Mouse (Mus musculus): ENCODE results near the gene Gm9837. TPM values are rescaled to one million over a fixed set of nuclear protein-coding genes. Genes with fewer than 3 reads are reported as not detected.

The Gm9837 gene
- polyA plus RNA-seq (2015; fragmentation: Nextera tagmentation; extraction: Ambion mirVana) = not detected in 2 replicates

- H3K27me3 ChIP-seq = peaks cover 69% of the 10 kb centered on the region
- 4% methylated on average over 29 of the region's 29 CpGs for whole genome bisulfite sequencing
- no peaks in the 10 kb centered on the region for H3K9me3 ChIP-seq (replicated peaks)
These were observed at the start of gene Gm9837 for GRCm38 (mm10) chr11:53469968-53470695. Gm9837 (minus strand) TSS chr11:53470479.

DNA sequence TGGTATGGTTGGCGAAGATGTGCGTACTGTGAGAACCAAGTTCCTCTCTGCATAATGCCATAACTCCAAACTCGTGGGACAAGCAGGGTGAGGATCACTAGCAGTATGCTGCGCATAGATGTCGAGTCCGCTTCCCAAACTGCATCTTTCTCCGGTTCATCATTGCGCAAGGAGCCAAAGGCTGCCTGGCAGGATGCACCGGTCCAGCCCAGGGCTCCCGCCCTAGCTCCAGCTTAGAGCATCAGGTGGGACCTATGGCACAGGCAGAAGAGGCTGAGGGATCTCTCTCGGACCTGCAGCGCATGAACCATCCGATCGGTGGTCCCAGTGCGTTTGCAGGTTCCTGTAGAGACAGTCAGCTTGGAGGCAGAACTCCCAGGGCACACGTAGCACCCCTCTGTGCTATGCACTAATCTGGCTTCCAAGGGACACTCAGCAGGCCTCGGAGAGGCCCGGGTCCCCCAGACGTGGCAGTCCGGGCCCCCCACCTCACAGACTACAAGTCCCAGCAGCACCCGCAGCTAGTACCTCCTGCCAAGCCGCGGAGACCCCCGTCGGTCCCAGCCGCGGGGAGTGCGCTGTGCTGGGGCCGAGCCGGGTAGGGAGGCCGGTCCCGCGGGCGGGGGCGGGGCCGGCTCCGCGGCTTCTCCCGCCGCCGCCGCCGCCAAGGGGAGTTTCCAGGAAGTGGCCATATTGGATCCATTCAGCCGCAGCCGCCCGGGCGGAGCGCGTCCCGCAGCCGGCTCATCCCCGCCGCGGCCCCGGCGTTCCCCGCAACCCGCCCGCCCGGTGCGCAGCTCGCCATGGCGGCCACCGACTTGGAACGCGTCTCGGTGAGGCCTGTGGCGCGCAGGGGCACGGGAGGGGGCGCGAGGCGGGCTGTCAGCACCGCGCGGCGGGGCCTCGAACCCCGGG, 49.2 kb upstream of the Gm9837 start, which contains the start of gene Sept8:
TSS of gene Sept8 (plus strand) at position 51 of the 915 bp plus-strand sequence.
- Histone ChIP-seq H3K4me3 (peak within 1 kb of the TSS; percentile 86), H3K36me3 (no peaks in the 10 kb centered on the region), H3K27me3 (no peaks in the 10 kb centered on the region), H3K4me2 (peak within 1 kb of the TSS; percentile 74), H3K9ac (peak within 1 kb of the TSS; percentile 81), H3K9me3 (replicated peaks) (no peaks in the 10 kb centered on the region), H3K27ac (peak within 1 kb of the TSS; percentile 82), H3K4me1 (replicated peaks) (peaks cover 49% of the 10 kb centered on the region)
- WGBS = 5% methylated on average over 79 of the region's 79 CpGs
- peak; percentile 67 for ATAC-seq (replicated peaks; ENCODE audit: insufficient number of reproducible peaks, insufficient read depth, low FRiP score, low read depth)

More at GRCm38 (mm10) chr11:53469968-53470695, at the start of gene Gm9837:
- Histone ChIP-seq H3K4me2 (peak within 1 kb of the TSS; percentile 56), H3K4me1 (replicated peaks) (peaks cover 25% of the 10 kb centered on the region), H3K4me3 (peak within 1 kb of the TSS; percentile 28), H3K9ac (peak within 1 kb of the TSS; percentile 28; the same call in 1 of the 2 replicates), H3K27ac (no peak within 1 kb of the TSS), H3K36me3 (no peaks in the 10 kb centered on the region)
- peak; percentile 70 for ATAC-seq (replicated peaks; ENCODE audit: insufficient number of reproducible peaks, insufficient read depth, low FRiP score, low read depth)

DNA sequence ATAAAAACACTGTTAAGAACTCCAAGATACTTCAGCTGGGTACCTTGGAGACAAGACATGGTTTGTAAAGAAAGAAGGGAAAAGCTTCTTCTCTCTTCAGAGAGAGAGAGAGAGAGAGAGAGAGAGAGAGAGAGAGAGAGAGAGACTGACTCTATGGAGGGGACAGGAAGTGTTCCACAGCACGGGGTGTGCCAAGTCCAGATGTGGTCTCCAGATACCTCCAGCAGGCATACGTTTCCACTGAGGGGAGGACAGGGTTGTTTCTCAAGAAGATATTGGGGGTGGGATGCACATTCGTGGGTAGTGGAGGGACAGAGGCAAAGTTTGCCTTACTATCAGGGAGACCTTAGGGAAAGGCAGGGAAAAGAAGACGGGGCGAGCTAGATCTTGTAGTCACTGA, 48.5 kb upstream of the Gm9837 start:
- 56% methylated on average over 5 of the region's 5 CpGs for WGBS
- Histone ChIP-seq H3K4me1 (replicated peaks) (peaks cover 47% of the 10 kb centered on the region), H3K4me3 (no peak overlapping the region), H3K9me3 (replicated peaks) (no peaks in the 10 kb centered on the region), H3K9ac (no peak overlapping the region), H3K36me3 (no peaks in the 10 kb centered on the region), H3K27ac (no peak overlapping the region), H3K27me3 (no peaks in the 10 kb centered on the region), H3K4me2 (0 out of 2 replicates have a peak overlapping the region, but pooled peaks have one; percentile 74)
- ATAC-seq (replicated peaks; ENCODE audit: insufficient number of reproducible peaks, insufficient read depth, low FRiP score, low read depth) = no peak

GRCm38 (mm10) chr11:53516775-53517627, 46.7 kb upstream of the Gm9837 start:
- H3K9ac ChIP-seq = no peak overlapping the region
- WGBS = 48% methylated on average over 8 of the region's 8 CpGs
- H3K4me1 ChIP-seq (replicated peaks) = peaks cover 29% of the 10 kb centered on the region
- no peak overlapping the region for H3K4me2 ChIP-seq
- no peak overlapping the region for H3K4me3 ChIP-seq
- no peak for ATAC-seq (replicated peaks; ENCODE audit: insufficient number of reproducible peaks, insufficient read depth, low FRiP score, low read depth)
- no peak overlapping the region for H3K27ac ChIP-seq
- no peaks in the 10 kb centered on the region for H3K36me3 ChIP-seq
- H3K27me3 ChIP-seq = no peaks in the 10 kb centered on the region
- no peaks in the 10 kb centered on the region for H3K9me3 ChIP-seq (replicated peaks)

DNA sequence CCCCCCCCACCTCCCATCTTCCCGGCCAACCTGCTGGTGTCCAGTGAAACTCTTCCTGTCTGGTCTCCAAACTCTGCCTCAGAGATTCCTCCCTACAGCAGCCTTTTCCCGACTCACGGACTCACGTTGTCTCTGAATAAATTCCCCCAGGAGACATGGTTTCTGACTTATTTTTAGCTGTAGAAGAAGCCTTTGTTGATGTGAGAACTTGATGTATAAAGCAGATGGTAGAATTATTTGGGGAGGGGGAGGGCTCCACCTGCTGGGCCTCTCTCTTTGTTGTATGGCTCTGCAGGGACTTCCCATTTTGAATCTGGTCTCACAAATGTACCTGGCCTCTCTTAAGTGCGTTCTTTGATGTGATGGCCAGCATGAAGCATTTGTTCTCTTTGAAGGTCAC, 40.1 kb upstream of the Gm9837 start:
- Histone ChIP-seq H3K9me3 (replicated peaks) (no peaks in the 10 kb centered on the region), H3K9ac (no peak overlapping the region), H3K4me2 (no peak overlapping the region), H3K4me3 (no peak overlapping the region), H3K27me3 (no peaks in the 10 kb centered on the region), H3K36me3 (no peaks in the 10 kb centered on the region), H3K27ac (no peak overlapping the region), H3K4me1 (replicated peaks) (no peaks in the 10 kb centered on the region; the same call in 1 of the 2 replicates)
- 29% methylated on average over 5 of the region's 5 CpGs for WGBS
- no peak for ATAC-seq (replicated peaks; ENCODE audit: insufficient number of reproducible peaks, insufficient read depth, low FRiP score, low read depth)

DNA sequence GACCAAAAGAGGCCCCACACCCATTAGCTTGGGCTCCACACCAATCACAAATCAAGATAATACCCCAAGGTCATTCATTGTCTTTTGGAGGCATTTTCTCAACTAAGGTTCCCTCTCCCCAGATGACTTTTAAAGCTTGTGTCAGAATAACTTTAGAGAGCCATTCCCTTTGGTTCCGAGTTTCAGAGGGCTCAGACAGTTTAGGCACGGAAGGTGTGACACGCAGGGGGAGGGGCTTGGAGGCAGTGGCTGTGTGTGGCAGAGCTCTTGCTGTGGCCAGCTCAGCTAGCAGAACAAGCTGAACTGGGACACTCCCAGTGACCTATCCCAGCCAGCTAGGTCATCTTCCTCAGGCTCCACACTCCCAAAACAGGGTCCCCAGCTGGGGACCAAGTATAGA, 38.3 kb upstream of the Gm9837 start:
- Histone ChIP-seq H3K27ac (no peak overlapping the region), H3K27me3 (no peaks in the 10 kb centered on the region), H3K9ac (no peak overlapping the region), H3K9me3 (replicated peaks) (no peaks in the 10 kb centered on the region), H3K36me3 (no peaks in the 10 kb centered on the region), H3K4me2 (no peak overlapping the region), H3K4me3 (no peak overlapping the region), H3K4me1 (replicated peaks) (no peaks in the 10 kb centered on the region; the same call in 1 of the 2 replicates)
- WGBS = 58% methylated on average over 3 of the region's 3 CpGs
- no peak for ATAC-seq (replicated peaks; ENCODE audit: insufficient number of reproducible peaks, insufficient read depth, low FRiP score, low read depth)

GRCm38 (mm10) chr11:53508152-53508551, 37.9 kb upstream of the Gm9837 start:
- no peak overlapping the region for H3K4me3 ChIP-seq
- no peak for ATAC-seq (replicated peaks; ENCODE audit: insufficient number of reproducible peaks, insufficient read depth, low FRiP score, low read depth)
- H3K27ac ChIP-seq = no peak overlapping the region
- no peaks in the 10 kb centered on the region for H3K9me3 ChIP-seq (replicated peaks)
- WGBS = 55% methylated on average over 7 of the region's 7 CpGs
- H3K36me3 ChIP-seq = no peaks in the 10 kb centered on the region
- H3K4me1 ChIP-seq (replicated peaks) = no peaks in the 10 kb centered on the region; the same call in 1 of the 2 replicates
- no peak overlapping the region for H3K4me2 ChIP-seq
- H3K27me3 ChIP-seq = no peaks in the 10 kb centered on the region
- no peak overlapping the region for H3K9ac ChIP-seq

GRCm38 (mm10) chr11:53507098-53507805, 37.0 kb upstream of the Gm9837 start:
- WGBS = 81% methylated on average over 9 of the region's 9 CpGs
- ATAC-seq (replicated peaks; ENCODE audit: insufficient number of reproducible peaks, insufficient read depth, low FRiP score, low read depth) = no peak
- H3K9me3 ChIP-seq (replicated peaks) = no peaks in the 10 kb centered on the region
- H3K36me3 ChIP-seq = no peaks in the 10 kb centered on the region
- H3K9ac ChIP-seq = no peak overlapping the region
- H3K4me1 ChIP-seq (replicated peaks) = no peaks in the 10 kb centered on the region; the same call in 1 of the 2 replicates
- H3K27me3 ChIP-seq = no peaks in the 10 kb centered on the region
- no peak overlapping the region for H3K4me3 ChIP-seq
- H3K4me2 ChIP-seq = no peak overlapping the region
- H3K27ac ChIP-seq = no peak overlapping the region

DNA sequence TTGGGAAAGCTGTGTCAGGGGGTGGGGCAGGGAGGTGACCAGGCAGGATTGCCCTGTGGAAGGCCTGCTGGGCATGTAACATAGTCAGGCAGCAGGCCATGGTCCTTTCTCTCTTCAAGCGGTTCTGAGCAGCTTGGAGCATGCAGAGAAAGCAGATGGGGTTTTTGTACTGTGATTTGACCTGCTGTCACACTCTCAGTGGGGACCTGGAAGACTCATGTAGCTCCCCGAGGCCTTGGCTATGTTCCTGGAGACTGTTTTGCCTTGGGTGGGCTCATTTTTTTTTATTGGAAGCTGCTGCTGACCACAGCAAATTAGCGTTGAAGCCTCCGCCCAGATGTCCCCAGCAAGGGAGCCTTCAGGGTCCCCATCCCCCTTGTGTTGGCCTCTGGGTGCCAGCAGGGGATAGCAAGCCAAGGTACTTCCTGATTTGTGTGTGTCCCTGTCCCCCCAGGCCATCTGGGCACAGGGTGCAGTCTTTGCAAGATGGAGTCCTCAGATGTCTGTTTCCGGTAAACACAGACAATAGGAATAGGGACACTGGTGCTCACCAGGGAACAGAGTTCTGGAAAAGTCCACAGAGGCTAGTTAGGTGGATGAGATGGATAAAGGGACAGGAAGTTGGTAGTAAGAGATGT, 34.9 kb upstream of the Gm9837 start:
- Histone ChIP-seq H3K4me1 (replicated peaks) (peaks cover 7% of the 10 kb centered on the region), H3K36me3 (no peaks in the 10 kb centered on the region), H3K9ac (no peak overlapping the region), H3K4me2 (no peak overlapping the region), H3K4me3 (no peak overlapping the region), H3K27ac (no peak overlapping the region), H3K9me3 (replicated peaks) (no peaks in the 10 kb centered on the region), H3K27me3 (no peaks in the 10 kb centered on the region)
- no peak for ATAC-seq (replicated peaks; ENCODE audit: insufficient number of reproducible peaks, insufficient read depth, low FRiP score, low read depth)
- WGBS = 66% methylated on average over 5 of the region's 5 CpGs

DNA sequence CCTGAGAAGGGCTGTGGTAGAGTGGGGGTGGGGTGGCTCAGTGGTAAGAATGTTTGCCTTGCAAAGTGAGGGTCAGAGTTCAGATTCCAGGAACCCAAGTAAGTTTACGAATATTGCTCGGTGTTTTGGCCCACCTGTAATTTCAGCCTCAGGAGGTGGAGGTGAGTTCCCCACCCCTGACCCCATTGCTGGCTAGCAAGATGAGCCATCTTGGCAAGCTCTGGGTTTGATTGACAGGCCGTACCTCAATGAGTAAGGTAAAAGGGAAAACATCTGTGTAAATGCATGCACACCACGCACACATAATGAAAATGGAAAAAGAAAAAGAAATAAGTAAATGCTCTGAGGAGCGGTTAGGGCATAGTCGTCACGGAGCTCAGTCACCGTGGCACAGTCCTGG, 34.1 kb upstream of the Gm9837 start:
- no peak for ATAC-seq (replicated peaks; ENCODE audit: insufficient number of reproducible peaks, insufficient read depth, low FRiP score, low read depth)
- Histone ChIP-seq H3K27me3 (no peaks in the 10 kb centered on the region), H3K36me3 (no peaks in the 10 kb centered on the region), H3K4me3 (no peak overlapping the region), H3K9me3 (replicated peaks) (no peaks in the 10 kb centered on the region), H3K9ac (no peak overlapping the region), H3K4me2 (no peak overlapping the region), H3K4me1 (replicated peaks) (peaks cover 7% of the 10 kb centered on the region), H3K27ac (no peak overlapping the region)
- 90% methylated on average over 8 of the region's 8 CpGs for WGBS
